Mouse (Mus musculus) intestine, embryonic 16.5 days (tissue): ENCODE results near the gene Gm49661. TPM values are rescaled to one million over a fixed set of nuclear protein-coding genes. Genes with fewer than 3 reads are reported as not detected.

Experiments used
- ATAC-seq: fragments of 200-750 bp; cut with Nextera tagmentation; 2 replicates; pipeline ENCODE4 v1.8.0; 2017; ENCODE audit warnings: moderate TSS enrichment, moderate library complexity
- H3K27ac ChIP-seq: fragments of 300-500 bp; sonication (generic); 2 replicates; pipeline ENCODE4 v1.5.1; 2014; ENCODE audit warnings: mild to moderate bottlenecking, low read length
- H3K27me3 ChIP-seq: fragments of 300-500 bp; sonication (generic); replicated peaks from 2 replicates; pipeline ENCODE4 v1.6.1; 2014; ENCODE audit warnings: low read length, control low read depth, mixed read lengths; ENCODE audit not compliant: control insufficient read depth, insufficient read depth
- H3K36me3 ChIP-seq: fragments of 300-500 bp; sonication (generic); 2 replicates; pipeline ENCODE4 v1.6.1; 2014; ENCODE audit warnings: low read length, control low read depth; ENCODE audit not compliant: control insufficient read depth, insufficient read depth
- H3K4me1 ChIP-seq: fragments of 300-500 bp; sonication (generic); 2 replicates; pipeline ENCODE4 v1.6.1; 2014; ENCODE audit warnings: low read length, control low read depth, mixed read lengths; ENCODE audit not compliant: control insufficient read depth, insufficient read depth
- H3K4me2 ChIP-seq: fragments of 300-500 bp; sonication (generic); 2 replicates; pipeline ENCODE4 v1.6.1; 2014; ENCODE audit warnings: low read depth, low read length, control low read depth
- H3K4me3 ChIP-seq: fragments of 300-500 bp; sonication (generic); 2 replicates; pipeline ENCODE4 v1.5.1; 2014; ENCODE audit warnings: mild to moderate bottlenecking, low read length
- H3K9ac ChIP-seq: fragments of 300-500 bp; sonication (generic); 2 replicates; pipeline ENCODE4 v1.6.1; 2014; ENCODE audit warnings: low read depth, low read length
- H3K9me3 ChIP-seq: fragments of 300-500 bp; sonication (generic); 2 replicates; pipeline ENCODE4 v1.6.1; 2016; ENCODE audit warnings: low read length, control low read depth; ENCODE audit not compliant: control insufficient read depth
- WGBS: fragments of 180-500 bp; shearing (Covaris S2); extraction: QIAGEN DNeasy Blood & Tissue Kit; methylation state at CpG from one replicate; pipeline ENCODE4 v1.1.7; 2014; 5-methylcytosine and 5-hydroxymethylcytosine counted together
- polyA plus RNA-seq: library from polyadenylated mRNA; unstranded; fragments of >200 nt; fragmentation: Nextera tagmentation; extraction: Ambion mirVana; gene quantifications from 2 replicates; pipeline ENCODE4 v1.2.1, GENCODE M21; 2015

The Gm49661 gene
- polyA plus RNA-seq, 1 experiment from 2014 or later, result not detected

GRCm38 (mm10) chr8:84979599-84980421, 10.6 kb upstream of the Gm49661 start:
- Histone ChIP-seq H3K4me1 (peaks cover 66% of the 10 kb centered on the region), H3K27ac (peak overlapping the region; percentile 98), H3K36me3 (no peaks in the 10 kb centered on the region), H3K4me3 (peak overlapping the region; percentile 76), H3K4me2 (peak overlapping the region; percentile 97), H3K9ac (peak overlapping the region; percentile 87), H3K27me3 (no peaks in the 10 kb centered on the region), H3K9me3 (no peaks in the 10 kb centered on the region)
- under 1% methylated on average over 42 of the region's 42 CpGs for WGBS
- peak; percentile 49 for ATAC-seq

GRCm38 (mm10) chr8:84978248-84978940, 9.2 kb upstream of the Gm49661 start, which contains the start of gene Junb:
Gene Junb, minus strand, starts transcription at chr8:84978718.
- no peaks in the 10 kb centered on the region for H3K27me3 ChIP-seq
- H3K4me2 ChIP-seq, result peak within 1 kb of the TSS; percentile 97
- ATAC-seq, result peak; percentile 57
- H3K36me3 ChIP-seq, result no peaks in the 10 kb centered on the region
- H3K27ac ChIP-seq, result peak within 1 kb of the TSS; percentile 98
- WGBS, result 0% methylated on average over 63 of the region's 63 CpGs
- peak within 1 kb of the TSS; percentile 87 for H3K9ac ChIP-seq
- H3K4me1 ChIP-seq, result peaks cover 53% of the 10 kb centered on the region
- H3K9me3 ChIP-seq, result no peaks in the 10 kb centered on the region
- peak within 1 kb of the TSS; percentile 76 for H3K4me3 ChIP-seq

- ATAC-seq, result no peak
- WGBS, result under 1% methylated on average over 70 of the region's 70 CpGs
- peaks cover 53% of the 10 kb centered on the region for H3K4me1 ChIP-seq
These were observed 8.4 kb upstream of the Gm49661 start for GRCm38 (mm10) chr8:84977435-84978247.

GRCm38 (mm10) chr8:84976763-84977434, 7.7 kb upstream of the Gm49661 start:
- Histone ChIP-seq H3K27ac (peak overlapping the region; percentile 98), H3K4me1 (peaks cover 46% of the 10 kb centered on the region)
- 2% methylated on average over 25 of the region's 25 CpGs for WGBS

More at GRCm38 (mm10) chr8:84977435-84978247, 8.4 kb upstream of the Gm49661 start:
- peak overlapping the region; percentile 87 for H3K9ac ChIP-seq
- peak overlapping the region; percentile 98 for H3K27ac ChIP-seq
- no peaks in the 10 kb centered on the region for H3K9me3 ChIP-seq
- peak overlapping the region; percentile 97 for H3K4me2 ChIP-seq
- no peaks in the 10 kb centered on the region for H3K36me3 ChIP-seq
- peak overlapping the region; percentile 76 for H3K4me3 ChIP-seq
- no peaks in the 10 kb centered on the region for H3K27me3 ChIP-seq

GRCm38 (mm10) chr8:84976031-84976762, 7.0 kb upstream of the Gm49661 start:
- H3K36me3 ChIP-seq, result no peaks in the 10 kb centered on the region
- H3K27ac ChIP-seq, result peak overlapping the region; percentile 98
- peak overlapping the region; percentile 87 for H3K9ac ChIP-seq
- peak overlapping the region; percentile 76 for H3K4me3 ChIP-seq
- peak; percentile 67 for ATAC-seq
- under 1% methylated on average over 61 of the region's 61 CpGs for WGBS
- H3K4me2 ChIP-seq, result peak overlapping the region; percentile 97
- no peaks in the 10 kb centered on the region for H3K27me3 ChIP-seq
- H3K4me1 ChIP-seq, result peaks cover 40% of the 10 kb centered on the region
- H3K9me3 ChIP-seq, result no peaks in the 10 kb centered on the region

More at GRCm38 (mm10) chr8:84976763-84977434, 7.7 kb upstream of the Gm49661 start:
- Histone ChIP-seq H3K27me3 (no peaks in the 10 kb centered on the region), H3K9me3 (no peaks in the 10 kb centered on the region), H3K36me3 (no peaks in the 10 kb centered on the region), H3K4me3 (peak overlapping the region; percentile 76), H3K4me2 (peak overlapping the region; percentile 97), H3K9ac (peak overlapping the region; percentile 87)
- no peak for ATAC-seq

GRCm38 (mm10) chr8:84975434-84975833, 6.2 kb upstream of the Gm49661 start:
- whole genome bisulfite sequencing, result 30% methylated on average over 7 of the region's 7 CpGs
- Histone ChIP-seq H3K9me3 (no peaks in the 10 kb centered on the region), H3K36me3 (no peaks in the 10 kb centered on the region), H3K4me1 (peaks cover 41% of the 10 kb centered on the region), H3K27me3 (no peaks in the 10 kb centered on the region), H3K27ac (peak overlapping the region; percentile 98), H3K4me2 (peak overlapping the region; percentile 97), H3K9ac (peak overlapping the region; percentile 87; the same call in 1 of the 2 replicates), H3K4me3 (peak overlapping the region; percentile 76)
- ATAC-seq, result no peak

- ATAC-seq, result no peak
- WGBS, result 79% methylated on average over 8 of the region's 8 CpGs
- H3K36me3 ChIP-seq, result no peaks in the 10 kb centered on the region
- H3K27me3 ChIP-seq, result no peaks in the 10 kb centered on the region
- no peak overlapping the region for H3K27ac ChIP-seq
- H3K9ac ChIP-seq, result no peak overlapping the region
- no peak overlapping the region for H3K4me3 ChIP-seq
- H3K9me3 ChIP-seq, result no peaks in the 10 kb centered on the region
- H3K4me2 ChIP-seq, result no peak overlapping the region
- H3K4me1 ChIP-seq, result peaks cover 36% of the 10 kb centered on the region
These were observed 5.4 kb upstream of the Gm49661 start for GRCm38 (mm10) chr8:84974543-84975142.
